Mouse (Mus musculus): ENCODE measurements around the gene Pheta2. TPM values are rescaled to one million over a fixed set of nuclear protein-coding genes. Genes with fewer than 3 reads are reported as not detected.

Pheta2 gene
- polyA plus RNA-seq, 1 experiment from 2014 or later, result 8.4 TPM

- DNase-seq (ENCODE audit: low spot score) (no peak), ATAC-seq (no peak)
- no peak for TF ChIP-seq EP300 (IDR thresholded peaks at IDR 0.05)
- no peak for TF ChIP-seq CTCF (IDR thresholded peaks at IDR 0.05)
- no peak overlapping the region for H3K9ac ChIP-seq (replicated peaks; ENCODE audit: low read depth)
- H3K4me2 ChIP-seq (replicated peaks; ENCODE audit: low read depth, low read length), result no peak overlapping the region
- no peak overlapping the region for H3K4me3 ChIP-seq (ENCODE audit: low read depth, low read length)
- 65% methylated on average over 3 of the region's 3 CpGs for WGBS
- peaks cover 17% of the 10 kb centered on the region for H3K4me1 ChIP-seq (ENCODE audit: insufficient read depth, low read depth, low read length)
- H3K27ac ChIP-seq (ENCODE audit: low read length), result no peak overlapping the region
- H3K27me3 ChIP-seq (replicated peaks; ENCODE audit: insufficient read depth, low read length), result no peaks in the 10 kb centered on the region
- H3K36me3 ChIP-seq (ENCODE audit: insufficient read depth, low read length), result peaks cover 27% of the 10 kb centered on the region
- H3K9me3 ChIP-seq (ENCODE audit: low read length), result no peaks in the 10 kb centered on the region
Observed at GRCm38 (mm10) chr15:82351480-82351879, 12.7 kb downstream of the Pheta2 start.

GRCm38 (mm10) chr15:82353078-82353744 is 14.5 kb downstream of the Pheta2 start:
- no peak for DNase-seq (ENCODE audit: low spot score)
- H3K36me3 ChIP-seq (ENCODE audit: insufficient read depth, low read length), result peaks cover 23% of the 10 kb centered on the region
- peak overlapping the region; percentile 80 for H3K27ac ChIP-seq (ENCODE audit: low read length)
- no peak for ATAC-seq
- peak overlapping the region; percentile 87 for H3K4me3 ChIP-seq (ENCODE audit: low read depth, low read length)
- H3K9ac ChIP-seq (replicated peaks; ENCODE audit: low read depth), result peak overlapping the region; percentile 96
- no peaks in the 10 kb centered on the region for H3K27me3 ChIP-seq (replicated peaks; ENCODE audit: insufficient read depth, low read length)
- H3K4me1 ChIP-seq (ENCODE audit: insufficient read depth, low read depth, low read length), result peaks cover 8% of the 10 kb centered on the region
- no peaks in the 10 kb centered on the region for H3K9me3 ChIP-seq (ENCODE audit: low read length)
- peak overlapping the region; percentile 80 for H3K4me2 ChIP-seq (replicated peaks; ENCODE audit: low read depth, low read length)
- TF ChIP-seq EP300 (IDR thresholded peaks at IDR 0.05) (no peak), CTCF (IDR thresholded peaks at IDR 0.05) (no peak)
- WGBS, result 20% methylated on average over 14 of the region's 14 CpGs

GRCm38 (mm10) chr15:82353745-82354113 is 15.0 kb downstream of the Pheta2 start:
- H3K4me3 ChIP-seq (ENCODE audit: low read depth, low read length), result peak overlapping the region; percentile 87
- H3K9me3 ChIP-seq (ENCODE audit: low read length), result no peaks in the 10 kb centered on the region
- H3K27me3 ChIP-seq (replicated peaks; ENCODE audit: insufficient read depth, low read length), result no peaks in the 10 kb centered on the region
- no peak for DNase-seq (ENCODE audit: low spot score)
- peak overlapping the region; percentile 96 for H3K9ac ChIP-seq (replicated peaks; ENCODE audit: low read depth)
- H3K36me3 ChIP-seq (ENCODE audit: insufficient read depth, low read length), result peaks cover 18% of the 10 kb centered on the region
- H3K4me1 ChIP-seq (ENCODE audit: insufficient read depth, low read depth, low read length), result peaks cover 8% of the 10 kb centered on the region
- no peak for TF ChIP-seq CTCF (IDR thresholded peaks at IDR 0.05)
- TF ChIP-seq EP300 (IDR thresholded peaks at IDR 0.05), result no peak
- peak; percentile 17 for ATAC-seq
- H3K4me2 ChIP-seq (replicated peaks; ENCODE audit: low read depth, low read length), result peak overlapping the region; percentile 80
- under 1% methylated on average over 23 of the region's 23 CpGs for WGBS
- H3K27ac ChIP-seq (ENCODE audit: low read length), result peak overlapping the region; percentile 80

GRCm38 (mm10) chr15:82354126-82354945 is 15.6 kb downstream of the Pheta2 start, which contains the start of gene Ndufa6:
Ndufa6 (minus strand) TSS chr15:82354322.
- ATAC-seq (peak; percentile 100), DNase-seq (ENCODE audit: low spot score) (peak; percentile 100)
- Histone ChIP-seq H3K4me1 (ENCODE audit: insufficient read depth, low read depth, low read length) (peaks cover 8% of the 10 kb centered on the region), H3K36me3 (ENCODE audit: insufficient read depth, low read length) (peaks cover 17% of the 10 kb centered on the region; the same call in 1 of the 2 replicates), H3K9me3 (ENCODE audit: low read length) (no peaks in the 10 kb centered on the region), H3K4me3 (ENCODE audit: low read depth, low read length) (peak within 1 kb of the TSS; percentile 87), H3K9ac (replicated peaks; ENCODE audit: low read depth) (peak within 1 kb of the TSS; percentile 96), H3K4me2 (replicated peaks; ENCODE audit: low read depth, low read length) (peak within 1 kb of the TSS; percentile 80), H3K27ac (ENCODE audit: low read length) (peak within 1 kb of the TSS; percentile 93), H3K27me3 (replicated peaks; ENCODE audit: insufficient read depth, low read length) (no peaks in the 10 kb centered on the region)
- 2% methylated on average over 57 of the region's 57 CpGs for WGBS
- TF ChIP-seq EP300 (IDR thresholded peaks at IDR 0.05) (peak; percentile 47; the same call in 1 of the 2 replicates), CTCF (IDR thresholded peaks at IDR 0.05) (peak; percentile 99)

GRCm38 (mm10) chr15:82358431-82359260 is 19.9 kb downstream of the Pheta2 start:
- ATAC-seq, result no peak
- H3K27ac ChIP-seq (ENCODE audit: low read length), result peak overlapping the region; percentile 47; the same call in 1 of the 2 replicates

More at GRCm38 (mm10) chr15:82358431-82359260, 19.9 kb downstream of the Pheta2 start:
- no peak for DNase-seq (ENCODE audit: low spot score)
- no peak overlapping the region for H3K4me2 ChIP-seq (replicated peaks; ENCODE audit: low read depth, low read length)
- no peaks in the 10 kb centered on the region for H3K36me3 ChIP-seq (ENCODE audit: insufficient read depth, low read length)
- 54% methylated on average over 22 of the region's 22 CpGs for WGBS
- no peak overlapping the region for H3K4me3 ChIP-seq (ENCODE audit: low read depth, low read length)
- H3K27me3 ChIP-seq (replicated peaks; ENCODE audit: insufficient read depth, low read length), result no peaks in the 10 kb centered on the region
- H3K9me3 ChIP-seq (ENCODE audit: low read length), result no peaks in the 10 kb centered on the region
- H3K9ac ChIP-seq (replicated peaks; ENCODE audit: low read depth), result no peak overlapping the region
- TF ChIP-seq CTCF (IDR thresholded peaks at IDR 0.05), result no peak
- TF ChIP-seq EP300 (IDR thresholded peaks at IDR 0.05), result no peak
- H3K4me1 ChIP-seq (ENCODE audit: insufficient read depth, low read depth, low read length), result no peaks in the 10 kb centered on the region; the same call in 1 of the 2 replicates
